Mouse (Mus musculus) kidney, postnatal 4 days (tissue): ENCODE results near the gene Gm20388.
A peak's percentile ranks its signal among the peaks of the same experiment; 100 is the strongest.

Experiments
- DNase-seq, 2 experiments: peaks; one replicate each; pipeline ENCODE4 v3.0.0; 2021; ENCODE audit warnings: mixed read lengths in 2 of 2

Gm20388 gene

DNA sequence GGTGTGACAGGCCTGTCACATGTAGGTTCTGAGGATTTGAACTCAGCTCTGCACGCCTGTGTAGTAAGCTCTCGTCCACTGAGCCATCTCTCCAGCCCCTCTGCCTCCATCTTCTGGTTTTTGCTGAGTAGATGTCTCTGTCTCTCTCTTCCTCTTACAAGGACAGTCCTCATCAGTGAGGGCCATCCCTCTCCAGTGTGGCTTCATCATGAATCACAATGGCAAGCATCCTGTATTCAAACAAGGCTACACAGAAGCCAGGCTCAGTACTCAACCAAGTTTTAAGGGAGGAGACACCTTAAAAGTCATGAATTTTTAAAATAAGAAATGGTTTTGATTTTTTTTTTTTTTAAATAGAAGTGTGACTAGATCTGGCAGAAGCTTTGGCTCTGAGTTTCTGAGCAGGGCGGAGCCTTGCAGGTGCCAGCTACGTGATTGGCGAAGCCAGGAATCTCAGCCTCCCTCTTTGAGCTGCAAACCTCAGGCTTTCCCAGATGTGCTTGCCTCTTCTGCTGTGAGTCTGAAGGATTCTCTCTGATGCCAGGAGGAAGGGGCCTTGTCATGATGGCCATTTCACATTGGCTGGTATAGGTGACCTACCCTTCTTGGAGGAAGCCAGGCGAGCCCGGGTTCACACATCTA is 2206.2 kb downstream of the Gm20388 start:
- DNase-seq: no peak

DNA sequence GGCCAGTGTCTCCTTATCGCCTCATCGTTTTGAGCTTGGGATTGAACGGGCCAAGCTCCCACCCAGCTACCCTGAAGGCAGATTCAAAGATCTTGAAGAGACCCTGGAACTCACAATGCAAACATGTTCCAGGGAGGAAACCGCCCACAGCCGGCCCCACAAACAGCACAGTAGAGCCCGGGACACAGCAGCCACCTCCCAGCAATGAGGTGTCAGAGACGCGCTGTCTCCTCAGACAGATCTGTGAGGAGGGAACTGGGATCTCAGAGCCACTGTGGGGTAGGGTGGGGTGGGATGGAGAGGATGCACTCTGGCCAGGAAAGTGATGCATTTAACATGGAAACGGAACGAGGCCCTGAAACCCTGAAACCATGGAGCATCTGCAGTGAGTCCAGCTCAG is 2207.5 kb downstream of the Gm20388 start:
- no peak for DNase-seq

DNA sequence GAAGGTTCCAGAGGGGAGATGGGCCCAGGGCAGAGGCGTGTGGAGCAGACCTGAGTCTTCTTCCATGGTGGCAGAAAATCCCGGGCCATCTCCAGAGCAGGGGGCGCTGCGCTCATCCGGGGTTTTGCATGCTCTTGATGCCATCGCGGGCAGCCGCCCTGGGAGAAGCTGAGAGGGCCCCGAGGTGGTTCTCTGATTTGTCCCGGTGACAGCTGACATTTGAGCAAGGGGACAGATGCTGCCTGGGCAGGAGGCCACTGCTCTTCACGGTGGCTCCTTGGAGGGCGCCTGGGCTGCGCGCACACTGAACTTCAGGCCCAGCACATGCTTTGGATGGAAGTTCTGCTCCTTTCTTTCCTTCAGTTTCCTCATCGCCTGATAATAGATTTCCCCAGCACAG is 2207.9 kb downstream of the Gm20388 start:
- no peak for DNase-seq

DNA sequence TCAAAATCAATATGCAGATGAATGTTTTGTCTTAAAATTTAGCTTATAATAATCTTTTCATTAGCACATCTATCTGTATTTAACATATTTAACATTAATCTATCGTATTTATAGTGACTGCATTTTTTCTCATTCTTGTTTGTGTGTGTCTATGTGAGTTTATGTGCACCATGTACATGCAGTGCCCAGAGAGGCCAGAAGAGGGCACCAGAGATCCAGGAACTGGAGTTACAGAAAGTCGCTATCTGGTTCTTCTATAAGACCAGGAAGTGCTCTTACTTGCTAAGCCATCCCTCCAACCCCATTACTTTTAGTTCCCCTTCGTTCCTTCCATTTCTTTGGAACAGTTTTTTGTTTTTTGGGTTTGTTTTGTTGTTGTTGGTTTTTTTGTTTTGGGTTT is 2213.7 kb downstream of the Gm20388 start:
- DNase-seq: no peak

DNA sequence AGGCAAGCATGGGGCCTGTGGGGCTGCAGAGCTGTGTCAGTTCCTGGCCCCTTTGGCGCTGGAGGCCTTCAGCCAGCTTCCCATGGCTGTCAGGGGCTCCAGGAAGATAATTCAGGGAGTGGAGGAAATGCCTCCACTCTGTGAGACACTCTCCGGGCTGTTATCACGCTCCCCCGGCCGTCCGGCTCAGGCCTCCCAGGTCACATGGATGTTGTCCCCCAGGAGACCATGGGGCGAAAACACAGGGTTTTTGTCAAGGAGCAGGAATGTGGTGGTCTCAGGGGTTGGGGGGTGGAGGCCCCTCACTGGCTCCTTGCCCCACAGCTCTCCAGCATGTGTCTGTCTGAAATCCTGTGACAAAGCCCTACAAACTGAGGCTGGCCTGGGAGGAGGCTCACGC is 2216.0 kb downstream of the Gm20388 start:
- DNase-seq: peak; percentile 46 to 60

DNA sequence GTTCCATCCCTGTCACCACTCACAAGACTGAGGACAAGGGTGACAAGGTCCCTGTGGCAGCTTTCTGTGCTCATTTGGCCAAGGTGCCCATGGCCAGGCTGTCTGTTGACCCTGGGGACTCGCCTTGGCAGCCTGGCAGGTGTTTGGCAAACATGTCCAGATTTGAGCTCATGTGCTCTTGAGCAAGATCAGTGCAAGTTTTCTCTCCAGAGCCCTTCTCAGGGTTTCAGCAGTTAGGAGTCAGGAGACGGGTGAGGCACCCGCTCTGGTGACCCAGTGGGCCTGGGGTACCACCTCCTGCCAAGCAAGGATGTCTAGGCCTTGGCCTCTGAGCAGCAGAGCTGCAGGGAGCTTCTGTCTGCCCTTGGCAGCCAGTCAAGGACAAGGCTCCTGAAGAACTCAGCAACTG is 2223.5 kb downstream of the Gm20388 start:
- DNase-seq: no peak

DNA sequence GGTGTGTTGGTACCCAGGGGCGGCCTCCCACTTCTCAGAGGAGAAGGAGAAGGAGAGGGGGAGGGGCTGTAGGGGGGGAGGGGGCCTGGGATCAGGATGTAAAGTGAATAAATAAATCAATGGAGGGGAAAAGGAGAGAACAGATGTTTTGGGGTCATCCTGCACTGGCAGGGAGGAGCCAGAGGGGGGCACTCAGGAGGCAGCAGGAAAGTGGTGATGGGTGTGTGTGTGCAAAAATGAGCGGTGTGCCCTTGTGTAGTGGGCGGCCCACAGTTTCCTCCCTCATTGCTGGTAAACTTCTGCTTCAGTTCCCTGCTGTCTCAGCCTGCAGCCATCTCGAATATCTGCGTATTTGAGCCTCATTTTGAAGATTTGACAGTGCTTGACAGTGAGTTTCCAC is 2224.9 kb downstream of the Gm20388 start:
- DNase-seq: no peak

DNA sequence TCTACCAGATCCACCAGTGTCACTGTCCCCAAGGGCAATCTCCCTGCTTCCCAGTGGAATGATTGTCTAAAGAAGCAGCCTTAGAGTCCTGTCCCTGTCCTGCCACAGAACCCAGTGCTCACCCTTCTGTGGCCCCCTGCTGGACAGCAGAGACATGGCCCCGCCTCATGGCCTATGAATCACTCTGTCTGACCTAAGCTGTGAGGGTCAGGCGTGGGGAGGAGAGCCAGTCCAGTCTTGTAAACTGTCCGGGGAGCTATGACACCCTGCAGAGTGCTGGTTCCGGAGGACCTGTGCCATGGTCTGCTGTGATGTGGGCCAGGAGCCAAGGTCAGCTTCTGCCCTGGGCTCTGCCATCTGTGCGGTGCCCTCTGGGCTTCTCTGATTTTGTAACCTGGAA is 2229.1 kb downstream of the Gm20388 start:
- peak; percentile 88 to 91 for DNase-seq

DNA sequence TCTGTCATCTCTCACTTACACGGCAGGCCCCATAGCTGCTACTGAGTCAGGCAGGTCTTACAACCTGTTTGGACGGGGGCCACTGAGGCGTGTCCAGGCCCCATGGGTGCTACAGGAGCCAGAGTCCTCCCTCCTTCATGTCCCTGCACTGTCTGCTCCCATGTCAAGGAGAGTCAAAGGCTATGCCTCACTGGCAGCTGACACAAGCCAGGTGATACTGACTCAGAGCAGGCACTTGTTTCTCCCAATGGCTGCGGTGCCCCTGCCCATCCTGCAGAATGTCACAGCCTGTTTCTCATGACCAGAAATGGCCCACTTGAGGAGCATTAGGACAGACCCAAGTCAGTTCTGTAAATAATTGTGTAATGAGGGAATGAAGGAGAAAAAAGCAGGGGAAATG is 2229.8 kb downstream of the Gm20388 start:
- DNase-seq: no peak

DNA sequence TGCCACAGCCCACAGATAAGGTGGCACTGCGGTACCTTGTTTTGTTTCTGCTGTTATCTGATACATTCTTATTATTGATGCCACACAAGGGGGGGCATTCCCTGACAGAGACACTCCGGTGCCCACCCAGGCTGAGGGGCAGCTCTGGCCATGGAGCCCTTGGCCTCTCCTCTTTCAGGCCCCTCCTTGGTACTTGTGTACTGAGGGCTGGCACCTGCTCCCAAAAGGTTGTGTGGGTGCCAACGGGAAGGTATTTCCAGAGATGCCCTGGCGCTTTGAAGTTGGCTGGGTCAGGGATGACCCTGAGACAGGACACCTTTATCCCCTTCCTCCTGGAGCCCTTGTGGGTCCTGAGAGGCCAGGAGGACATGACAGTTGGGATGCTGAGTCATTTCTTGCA is 2231.8 kb downstream of the Gm20388 start:
- no peak for DNase-seq

DNA sequence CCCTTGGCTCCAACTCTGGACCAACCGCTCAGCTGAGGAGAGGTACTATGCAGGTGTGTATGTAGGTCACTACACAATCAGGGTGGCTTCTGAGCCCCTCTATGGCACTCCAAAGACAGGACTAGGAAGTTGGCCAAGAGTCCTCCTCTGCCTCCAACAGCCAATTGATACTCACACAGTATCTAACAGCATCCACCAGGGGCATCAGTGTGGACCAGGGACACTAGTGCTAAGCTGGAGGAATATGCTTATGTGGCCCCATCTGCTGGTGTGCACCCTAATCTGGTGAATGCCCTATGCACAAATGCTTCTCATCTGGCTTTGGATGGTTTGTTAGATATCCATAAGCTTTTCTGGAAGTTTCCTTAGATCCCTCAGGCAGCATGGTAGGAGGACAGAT is 2232.6 kb downstream of the Gm20388 start:
- no peak for DNase-seq

DNA sequence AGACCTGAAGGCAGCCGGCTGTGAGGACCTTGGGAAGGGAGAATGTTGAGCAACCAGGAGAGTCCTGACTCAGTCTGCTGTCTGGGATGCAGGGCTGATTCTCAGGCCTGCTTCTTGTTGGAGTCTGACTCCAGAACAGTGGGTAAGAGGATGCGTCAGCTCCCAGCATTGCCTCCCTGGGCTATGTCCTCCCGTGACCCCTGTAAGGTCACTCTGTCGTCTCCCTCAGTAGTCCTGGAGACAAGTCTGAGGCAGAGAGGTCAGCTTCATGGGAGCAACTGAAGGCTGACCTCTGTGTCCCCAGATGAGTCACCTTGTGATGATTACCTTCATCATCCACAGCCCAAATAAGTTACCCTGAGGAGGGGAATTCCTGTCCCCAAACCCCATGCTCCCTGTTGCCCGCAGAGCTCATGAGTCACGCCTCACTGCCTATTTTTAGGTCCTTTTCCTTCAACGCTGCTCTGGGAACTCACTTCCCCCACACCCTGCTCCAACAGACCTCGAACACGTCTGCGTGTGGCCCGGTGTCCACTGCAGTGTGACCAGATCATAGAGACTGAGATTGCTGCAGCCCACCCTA is 2234.2 kb downstream of the Gm20388 start:
- DNase-seq: peak in 1 of 2 experiments; percentile 34

DNA sequence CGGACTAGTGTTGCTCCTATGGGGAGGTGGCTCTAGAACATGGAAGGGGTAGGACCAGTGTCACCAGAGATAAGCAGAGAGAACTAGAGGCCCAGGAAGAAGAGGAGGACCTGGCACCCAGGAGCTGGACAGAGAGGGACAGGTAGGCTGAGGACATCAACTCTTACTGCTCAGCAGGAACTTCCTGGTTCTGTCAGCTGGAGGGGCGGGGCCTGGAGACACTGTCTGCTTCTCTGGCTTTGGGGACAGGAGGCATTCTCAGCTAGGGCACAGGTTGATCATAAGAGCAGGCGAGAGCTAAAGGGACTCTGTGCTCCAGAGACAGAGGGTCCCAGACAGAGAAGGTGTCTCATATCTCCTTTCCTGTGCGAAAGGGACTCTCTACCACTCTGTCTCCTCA is 2238.4 kb downstream of the Gm20388 start:
- no peak for DNase-seq

DNA sequence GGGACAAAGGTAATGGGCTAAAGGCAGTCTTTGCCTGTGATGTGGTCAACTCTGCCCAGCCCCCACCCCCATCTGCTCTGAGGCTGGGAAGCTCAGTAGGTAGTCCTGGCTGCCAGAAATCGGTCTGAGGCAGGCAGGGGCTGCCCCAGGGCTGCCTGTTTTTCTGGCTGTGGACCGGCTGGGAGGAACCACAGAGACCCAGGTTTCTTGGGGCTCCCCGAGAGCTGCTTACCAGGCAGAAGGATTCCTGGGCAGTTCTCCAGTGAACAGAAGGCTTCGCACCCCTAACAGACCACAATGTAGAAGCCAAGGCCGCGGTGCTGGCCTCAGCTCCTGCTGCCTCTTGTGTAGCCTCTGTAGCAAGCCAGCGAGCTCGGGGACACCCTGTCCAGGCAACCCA is 2239.0 kb downstream of the Gm20388 start:
- no peak for DNase-seq

DNA sequence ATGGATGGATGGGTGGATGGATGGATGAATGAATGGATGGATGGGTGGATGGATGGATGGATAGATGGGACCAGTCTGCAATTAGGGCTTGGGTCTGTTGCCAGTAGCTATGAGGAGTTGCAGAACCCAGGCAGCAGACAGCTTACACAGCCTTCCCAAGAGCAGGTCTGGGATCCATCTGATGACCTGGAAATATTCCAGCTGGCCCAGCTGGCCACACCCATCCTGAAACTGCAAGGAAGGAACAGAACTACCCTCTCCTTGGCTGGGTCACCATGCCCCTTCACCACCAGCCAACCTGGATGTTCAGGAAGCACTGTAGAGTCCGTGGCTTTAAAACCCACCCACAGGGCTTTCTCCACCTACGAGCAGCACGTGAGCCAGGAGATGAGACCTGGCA is 2240.9 kb downstream of the Gm20388 start:
- DNase-seq: no peak

DNA sequence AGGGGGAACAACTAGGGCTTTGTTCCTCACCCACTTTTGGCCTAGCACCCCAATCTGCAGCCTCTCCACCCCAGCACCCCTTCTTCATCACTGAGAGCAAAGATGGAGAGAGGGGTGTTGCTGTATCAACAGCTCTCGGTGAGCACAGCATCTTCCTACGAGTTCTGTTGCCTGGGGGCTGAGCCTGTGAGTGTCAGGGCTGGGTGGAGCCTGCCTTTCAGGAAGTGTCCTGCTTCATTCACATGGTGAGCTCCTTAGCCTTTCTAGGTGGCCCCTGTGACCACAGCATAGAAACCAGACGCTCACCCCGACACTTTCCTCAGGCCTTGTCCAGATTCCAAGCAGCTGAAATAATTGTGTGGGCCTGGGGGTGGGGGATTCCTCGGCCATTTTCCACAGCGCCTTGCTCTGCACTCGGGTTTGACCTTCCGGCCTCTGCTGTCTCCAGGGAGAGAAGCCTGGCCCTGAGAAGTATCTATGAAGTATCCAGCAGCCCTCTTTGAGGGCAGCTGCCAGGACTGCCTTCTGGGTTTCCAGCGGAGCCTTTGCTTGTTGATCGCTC is 2244.5 kb downstream of the Gm20388 start:
- peak; percentile 42 to 60 for DNase-seq

DNA sequence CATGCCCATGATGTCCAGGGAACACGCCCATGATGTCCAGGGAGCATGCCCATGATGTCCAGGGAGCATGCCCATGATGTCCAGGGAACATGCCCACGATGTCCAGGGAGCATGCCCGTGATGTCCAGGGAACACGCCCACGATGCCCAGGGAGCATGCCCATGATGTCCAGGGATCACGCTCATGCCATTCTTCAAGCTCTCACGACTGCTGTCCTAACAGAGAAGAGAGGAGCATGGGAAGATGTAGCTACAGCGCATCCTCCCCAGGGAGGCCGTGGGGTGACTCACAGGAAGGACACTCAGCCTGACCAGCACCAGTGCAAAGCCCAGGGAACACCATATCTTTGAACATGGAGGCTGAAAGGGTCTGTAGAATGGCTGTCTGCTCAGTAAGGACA is 2245.3 kb downstream of the Gm20388 start:
- no peak for DNase-seq

DNA sequence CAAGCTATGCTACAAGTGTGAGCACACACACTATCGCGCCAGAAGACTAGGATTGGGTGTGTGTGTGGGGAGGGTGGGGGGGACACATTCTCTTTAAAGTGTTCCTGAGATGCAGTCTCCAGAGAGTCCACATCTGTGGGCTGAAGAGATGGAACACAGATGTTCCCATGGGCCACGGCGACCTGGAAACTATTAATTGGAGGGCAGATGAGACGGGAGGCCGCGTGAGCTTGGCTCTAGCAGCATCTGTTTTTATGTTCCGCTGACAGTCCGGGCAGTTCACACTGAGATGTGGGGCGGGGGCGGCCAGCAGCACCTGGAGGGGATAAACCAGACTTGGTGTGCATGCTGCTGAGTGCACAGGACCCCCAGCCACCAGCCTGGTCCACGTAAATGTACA is 2247.0 kb downstream of the Gm20388 start:
- peak in 1 of 2 experiments; percentile 22 for DNase-seq

DNA sequence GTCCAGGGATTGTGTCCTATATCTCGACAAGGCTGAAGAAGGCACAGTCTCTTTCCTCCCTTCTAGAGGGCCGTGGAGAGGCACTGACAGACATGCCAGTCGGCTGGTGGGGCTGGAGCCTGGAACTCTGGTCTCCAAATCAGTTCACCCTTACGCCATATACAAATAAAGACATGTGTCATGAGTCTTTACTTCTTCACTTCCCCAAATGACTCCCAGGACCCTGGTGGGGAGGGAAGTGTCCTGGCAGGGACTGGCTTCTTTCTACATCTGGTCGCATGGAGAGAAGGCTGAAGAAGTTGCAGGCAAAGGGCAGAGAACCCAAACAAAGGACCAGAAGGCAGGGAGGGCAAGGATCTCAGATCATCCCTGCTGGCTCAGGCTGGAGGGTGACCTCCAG is 2249.5 kb downstream of the Gm20388 start:
- no peak for DNase-seq

DNA sequence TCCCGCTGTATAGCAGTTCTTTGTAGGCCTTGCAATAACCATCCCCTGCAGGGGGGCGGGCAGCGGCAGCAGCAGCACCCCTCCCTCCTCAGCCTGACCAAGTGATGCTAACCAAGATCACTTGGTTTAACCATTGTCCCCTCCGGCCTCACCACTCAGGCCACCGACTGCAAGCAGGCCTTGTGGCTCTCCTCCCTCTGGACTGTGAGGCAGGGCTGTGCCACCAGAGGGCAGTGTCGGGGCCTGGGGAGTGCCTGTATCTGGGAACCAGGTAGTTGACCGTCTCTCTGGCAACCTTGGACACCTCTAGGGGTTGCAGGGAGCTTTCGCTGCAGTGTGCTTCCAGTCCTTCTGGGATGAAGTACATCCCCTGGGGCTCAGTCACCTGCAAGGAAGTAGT is 2252.4 kb downstream of the Gm20388 start:
- peak; percentile 91 to 92 for DNase-seq

DNA sequence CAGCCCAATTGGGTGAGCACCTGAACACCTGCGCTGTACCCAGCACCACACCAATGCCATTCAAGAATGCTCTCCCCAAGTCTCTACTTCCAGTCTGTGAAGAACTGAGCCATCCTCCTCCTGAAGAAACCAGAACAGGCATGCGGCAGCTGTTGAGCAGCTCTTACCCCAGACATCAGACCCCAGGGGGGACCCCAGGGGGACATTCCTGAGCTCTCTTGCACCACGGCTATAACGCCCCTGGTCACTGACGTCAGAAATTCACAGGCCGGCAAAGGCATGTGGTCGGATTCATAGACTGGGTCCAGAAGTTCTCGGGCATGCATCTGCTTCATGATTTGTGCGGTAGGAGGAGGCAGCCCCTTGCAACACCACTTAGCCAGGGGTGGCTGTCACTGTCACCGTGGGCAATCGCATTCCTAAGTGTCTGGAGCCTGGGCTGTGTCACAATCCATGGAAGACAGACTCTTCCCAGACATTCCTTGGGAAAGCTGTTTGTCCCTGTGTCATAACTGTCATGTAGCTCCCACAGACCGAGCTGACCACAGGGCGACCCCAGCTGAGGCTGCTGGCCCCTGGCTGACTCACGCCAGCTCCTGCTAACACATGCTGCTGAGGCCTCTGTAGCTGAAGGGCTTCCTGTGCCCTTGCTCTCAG is 2256.7 kb downstream of the Gm20388 start:
- DNase-seq: peak; percentile 47 to 67

DNA sequence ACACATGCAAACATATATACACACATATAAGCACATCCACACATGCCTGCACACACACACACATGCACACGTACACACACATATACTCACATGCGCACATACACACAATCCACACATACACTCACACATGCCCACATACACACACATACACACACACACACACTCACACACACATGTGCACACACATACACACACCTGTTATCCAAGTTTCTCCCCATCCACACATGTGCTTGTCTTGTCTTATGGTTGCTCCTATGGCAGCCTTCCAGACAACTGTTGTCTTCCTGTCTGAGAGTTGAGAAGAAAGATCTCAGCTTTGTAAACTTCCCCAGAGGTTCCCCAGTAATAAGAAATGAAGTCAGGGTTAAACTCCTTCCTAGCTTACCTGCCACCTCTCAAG is 2258.8 kb downstream of the Gm20388 start:
- DNase-seq: no peak

DNA sequence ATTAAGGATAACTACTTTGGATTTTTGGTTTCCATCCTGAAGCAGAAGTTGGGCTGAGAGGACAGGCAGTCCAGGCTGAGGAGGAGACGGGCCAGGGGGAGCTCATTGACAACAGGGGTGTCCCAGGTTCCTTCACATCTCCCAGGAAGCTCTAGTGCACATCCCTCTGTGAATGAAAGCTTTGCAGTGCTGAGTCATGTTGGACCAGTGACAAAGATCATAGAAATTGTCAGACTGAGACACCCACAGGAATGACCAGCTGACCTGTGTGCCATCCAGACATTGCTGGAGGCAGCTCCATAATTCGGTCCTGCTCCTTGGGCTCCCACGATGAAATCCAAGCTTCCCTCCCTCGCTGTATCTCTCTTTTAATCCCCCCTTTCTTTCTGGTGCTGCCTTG is 2261.2 kb downstream of the Gm20388 start:
- DNase-seq: no peak
